Mouse (Mus musculus): ENCODE results near the gene Stk10.

- no peak for TF ChIP-seq CTCF (conservative IDR thresholded peaks at IDR 0.05; ENCODE audit: insufficient read depth, insufficient read length, low read depth, low read length)
- no peak for TF ChIP-seq POLR2A (IDR thresholded peaks at IDR 0.05; ENCODE audit: low read depth, low read length)
Measured at GRCm38 (mm10) chr11:32544041-32544440, 10.9 kb downstream of the Stk10 start.
